Mouse (Mus musculus) testis, adult 2 months (tissue): ENCODE measurements around the gene Ceacam1. TPM values are rescaled to one million over a fixed set of nuclear protein-coding genes. Genes with fewer than 3 reads are reported as not detected.

Experiments used
- H3K27ac ChIP-seq: fragments of 200-500 bp; 2 replicates; pipeline ENCODE4 v1.5.1; 2012; ENCODE audit warnings: low read depth, low read length; ENCODE audit not compliant: control insufficient read depth, insufficient read depth
- H3K27me3 ChIP-seq: fragments of 200-500 bp; 2 replicates; pipeline ENCODE4 v1.6.1; 2012; ENCODE audit warnings: mild to moderate bottlenecking, low read length, moderate library complexity; ENCODE audit not compliant: control insufficient read depth, insufficient read depth
- H3K36me3 ChIP-seq: fragments of 200-500 bp; 2 replicates; pipeline ENCODE4 v1.6.1; 2012; ENCODE audit warnings: mild to moderate bottlenecking, low read length; ENCODE audit not compliant: control insufficient read depth, insufficient read depth
- H3K4me1 ChIP-seq: fragments of 200-500 bp; 2 replicates; pipeline ENCODE4 v1.6.1; 2012; ENCODE audit warnings: low read length; ENCODE audit not compliant: control insufficient read depth, insufficient read depth
- H3K4me3 ChIP-seq: fragments of 200-500 bp; 2 replicates; pipeline ENCODE4 v1.5.1; 2012; ENCODE audit warnings: low read depth, mild to moderate bottlenecking, low read length, moderate library complexity, mixed read lengths; ENCODE audit not compliant: control insufficient read depth
- CTCF ChIP-seq: fragments of 200-500 bp; IDR thresholded peaks from 2 replicates; pipeline ENCODE4 v1.5.1; 2012; ENCODE audit warnings: low read depth, mild to moderate bottlenecking, inconsistent platforms, low read length, moderate library complexity; ENCODE audit not compliant: control insufficient read depth, insufficient read depth, insufficient replicate concordance
- POLR2A ChIP-seq: fragments of 200-500 bp; IDR thresholded peaks from 2 replicates; pipeline ENCODE4 v1.6.1; 2012; ENCODE audit warnings: low read depth, mild to moderate bottlenecking, inconsistent platforms, low read length, moderate library complexity; ENCODE audit not compliant: control insufficient read depth
- polyA plus RNA-seq: library from polyadenylated mRNA; depleted of rRNA; stranded (reverse); fragments of >200 nt; gene quantifications from 2 replicates; pipeline ENCODE4 v1.2.3, GENCODE M21; 2012

The Ceacam1 gene
- polyA plus RNA-seq, 1 experiment: 0.75 TPM

DNA sequence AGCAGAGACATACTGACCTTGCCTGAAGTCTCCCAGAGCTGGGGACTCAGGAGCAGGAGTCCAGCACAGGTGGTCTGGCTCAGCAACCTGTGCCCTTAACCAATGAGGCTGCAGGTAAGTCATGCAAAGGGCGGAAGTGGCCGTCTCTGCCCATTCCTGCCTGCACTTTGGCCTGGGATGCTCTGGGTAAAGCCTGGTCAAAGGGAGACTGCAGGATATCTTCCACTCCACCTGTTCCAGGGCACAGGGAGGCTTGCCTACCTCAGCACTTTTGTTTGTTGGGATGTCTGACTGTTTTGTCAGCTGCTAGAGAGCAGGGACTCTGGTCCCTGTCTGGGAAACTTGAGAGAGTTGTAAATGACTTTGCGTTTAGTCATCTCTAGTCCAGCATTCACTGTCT, 25.3 kb downstream of the Ceacam1 start:
- H3K4me3 ChIP-seq: no peak overlapping the region
- H3K27me3 ChIP-seq: no peaks in the 10 kb centered on the region
- H3K36me3 ChIP-seq: no peaks in the 10 kb centered on the region
- no peaks in the 10 kb centered on the region for H3K4me1 ChIP-seq
- H3K27ac ChIP-seq: no peak overlapping the region
- TF ChIP-seq CTCF: no peak
- TF ChIP-seq POLR2A: no peak

DNA sequence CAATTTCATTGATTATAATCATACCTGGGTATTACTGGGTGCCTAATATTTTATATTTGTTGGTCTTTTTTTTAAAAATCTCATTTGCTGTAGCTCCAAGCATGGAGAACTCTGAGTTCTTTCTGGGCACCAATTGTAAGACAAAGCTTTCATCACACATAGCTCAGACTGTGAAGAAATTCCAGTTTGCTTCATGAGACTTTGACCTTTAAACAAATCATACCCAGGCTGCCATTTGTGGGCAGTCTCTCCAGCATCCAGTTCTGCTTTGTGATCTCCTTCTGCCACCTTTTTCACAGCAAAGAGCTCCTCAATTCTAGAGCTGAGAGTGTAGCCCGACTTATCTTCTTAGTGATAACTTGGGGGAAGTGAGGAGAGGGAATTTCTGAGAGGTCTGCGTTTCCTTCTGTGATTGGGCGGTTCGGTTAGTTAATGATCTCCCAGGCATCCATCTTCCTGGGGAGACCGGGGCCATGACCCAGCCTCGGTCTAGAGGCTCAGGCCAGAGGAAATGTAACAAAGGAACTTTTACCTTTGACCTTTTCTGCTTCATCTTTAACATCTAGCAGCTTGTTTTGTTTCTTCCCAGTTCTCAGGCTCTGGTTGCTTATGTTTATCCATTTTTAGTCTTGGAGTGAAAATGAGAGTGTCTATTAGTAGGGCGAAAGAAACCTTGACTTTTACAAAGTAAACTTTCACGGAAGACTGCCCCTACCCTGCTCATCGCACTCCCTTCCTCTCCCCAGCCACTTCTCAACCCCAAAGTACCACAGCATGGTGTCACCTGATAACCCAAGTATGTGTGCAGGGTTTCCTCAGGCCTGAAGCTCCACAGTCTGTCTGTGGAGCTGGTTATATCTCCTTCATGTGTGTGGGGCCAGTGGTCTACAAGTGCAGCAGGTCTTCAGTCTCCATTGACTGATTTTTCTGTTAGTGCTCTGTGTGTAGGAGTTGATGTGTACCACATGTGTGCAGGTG, 27.2 kb downstream of the Ceacam1 start:
- no peaks in the 10 kb centered on the region for H3K27me3 ChIP-seq
- no peak overlapping the region for H3K4me3 ChIP-seq
- TF ChIP-seq POLR2A (no peak), CTCF (no peak)
- H3K36me3 ChIP-seq: no peaks in the 10 kb centered on the region
- H3K4me1 ChIP-seq: no peaks in the 10 kb centered on the region
- no peak overlapping the region for H3K27ac ChIP-seq

DNA sequence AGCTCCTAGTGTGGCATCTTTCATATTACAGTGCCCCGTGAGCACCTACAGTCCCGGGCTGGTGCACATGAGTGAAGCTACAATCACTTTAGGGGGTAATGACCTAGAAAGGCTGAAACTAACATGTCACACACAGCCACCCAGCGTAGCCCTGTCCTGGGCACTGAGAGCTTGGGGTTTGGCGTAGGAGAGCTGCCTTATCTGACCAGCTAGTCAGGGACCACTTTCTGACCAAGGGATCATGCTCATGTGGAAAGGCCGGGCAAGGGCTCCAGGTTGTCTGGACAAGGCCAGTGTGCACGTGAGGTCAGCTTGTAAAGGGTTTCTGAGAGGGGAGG, 36.6 kb downstream of the Ceacam1 start:
- TF ChIP-seq POLR2A: no peak
- no peak overlapping the region for H3K27ac ChIP-seq
- H3K36me3 ChIP-seq: no peaks in the 10 kb centered on the region; the same call in 1 of the 2 replicates
- H3K27me3 ChIP-seq: no peaks in the 10 kb centered on the region
- no peak overlapping the region for H3K4me3 ChIP-seq
- H3K4me1 ChIP-seq: no peaks in the 10 kb centered on the region

DNA sequence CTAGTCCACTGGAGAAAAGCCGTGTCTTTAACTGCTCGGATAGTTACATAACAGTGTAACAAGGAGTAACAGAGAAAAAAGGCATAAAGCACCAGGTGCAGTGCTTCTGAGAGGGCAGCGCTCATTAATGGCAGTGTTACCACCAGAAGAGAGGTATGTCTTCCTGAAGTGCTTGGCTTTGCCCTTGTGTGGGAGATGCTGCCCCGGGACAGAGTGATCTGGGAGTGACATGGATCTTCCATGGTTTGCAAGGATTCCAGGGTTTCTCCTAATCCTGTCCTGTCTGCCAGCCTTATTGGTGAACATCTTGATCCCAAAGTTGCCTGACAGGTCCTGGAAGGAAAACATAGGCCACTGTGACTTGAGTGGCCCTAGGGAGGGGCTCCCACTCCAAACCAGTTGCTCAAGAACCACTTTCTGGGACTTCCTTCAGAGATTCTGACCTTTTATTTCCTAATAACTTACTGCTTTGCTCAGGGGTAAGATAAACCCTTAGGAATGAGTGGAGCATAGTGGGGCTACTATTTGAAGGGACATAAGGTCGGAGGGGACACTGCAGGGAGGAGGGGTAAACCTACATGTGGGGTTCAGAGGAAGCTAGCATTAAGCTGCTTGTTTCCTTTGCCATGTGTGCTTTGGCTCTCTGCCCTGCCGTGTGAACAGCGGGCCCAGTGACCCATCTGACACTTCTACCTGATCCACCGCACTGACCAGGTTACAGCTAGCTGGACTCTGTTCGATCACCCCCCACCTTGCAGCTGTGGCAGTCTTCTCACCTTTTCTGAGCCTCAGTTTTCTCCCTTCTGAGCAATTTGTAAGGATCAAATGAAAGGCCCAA, 37.2 kb downstream of the Ceacam1 start:
- H3K4me1 ChIP-seq: no peaks in the 10 kb centered on the region
- no peaks in the 10 kb centered on the region; the same call in 1 of the 2 replicates for H3K36me3 ChIP-seq
- H3K4me3 ChIP-seq: no peak overlapping the region
- no peak overlapping the region for H3K27ac ChIP-seq
- TF ChIP-seq CTCF (no peak), POLR2A (no peak)
- no peaks in the 10 kb centered on the region for H3K27me3 ChIP-seq

DNA sequence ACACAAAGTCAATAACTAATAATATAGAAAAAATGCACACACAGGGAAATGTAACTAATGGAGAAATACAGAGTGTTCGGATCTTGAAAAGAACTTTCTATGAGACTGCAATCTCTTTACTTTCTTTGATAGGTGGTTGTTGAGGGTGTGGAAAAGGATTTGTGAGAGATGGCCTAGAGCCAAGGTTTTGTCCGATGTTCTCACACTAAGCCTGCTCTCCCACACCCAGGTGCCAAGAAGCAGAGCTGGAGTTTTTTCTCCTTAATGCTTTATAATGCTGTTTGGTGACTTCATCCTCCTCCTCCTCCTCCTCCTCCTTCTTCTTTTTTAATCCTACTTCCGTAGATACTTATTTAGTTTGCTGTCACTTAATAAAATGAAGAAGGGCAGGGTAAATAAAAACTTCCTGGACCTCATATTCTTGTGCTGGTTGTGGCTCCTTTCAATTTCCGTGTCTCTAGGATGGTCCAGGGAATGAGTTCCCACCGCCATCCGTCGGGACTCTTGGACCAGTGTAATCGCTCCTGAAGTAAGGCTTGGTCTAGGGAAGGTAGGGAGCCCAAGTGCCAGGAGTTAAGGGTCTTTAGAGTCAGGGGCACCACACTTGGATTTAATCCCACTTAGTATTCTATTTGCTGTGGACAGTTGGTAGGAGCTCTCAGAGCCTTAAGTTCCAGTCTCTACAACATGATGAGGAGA, 38.1 kb downstream of the Ceacam1 start:
- no peak for TF ChIP-seq CTCF
- no peak overlapping the region for H3K27ac ChIP-seq

DNA sequence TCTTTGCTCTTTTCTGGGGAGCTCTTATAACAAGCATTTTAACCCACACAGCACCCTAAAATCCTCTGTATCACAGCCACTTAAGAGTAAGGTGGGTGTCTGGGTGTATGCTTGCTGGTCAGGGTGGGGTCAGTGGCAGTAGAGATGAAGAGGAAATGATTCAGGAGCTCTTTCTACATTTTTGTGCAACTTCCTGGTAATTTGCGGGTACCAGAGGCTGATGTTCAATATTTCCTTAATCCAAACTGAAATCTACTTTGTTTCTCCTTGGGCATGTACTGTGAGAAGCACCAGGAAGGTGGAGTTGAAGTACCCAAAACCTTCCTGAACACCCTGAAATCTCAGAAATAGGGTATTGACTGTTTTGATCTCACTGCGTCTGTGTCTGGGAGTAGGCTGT, 40.7 kb downstream of the Ceacam1 start:
- Histone ChIP-seq H3K27ac (no peak overlapping the region), H3K36me3 (no peaks in the 10 kb centered on the region; the same call in 1 of the 2 replicates), H3K4me3 (no peak overlapping the region), H3K4me1 (no peaks in the 10 kb centered on the region), H3K27me3 (no peaks in the 10 kb centered on the region)
- TF ChIP-seq CTCF (no peak), POLR2A (no peak)

More for the DNA sequence above, 38.1 kb downstream of the Ceacam1 start:
- no peak overlapping the region for H3K4me3 ChIP-seq
- no peaks in the 10 kb centered on the region for H3K27me3 ChIP-seq
- H3K36me3 ChIP-seq: no peaks in the 10 kb centered on the region; the same call in 1 of the 2 replicates
- H3K4me1 ChIP-seq: no peaks in the 10 kb centered on the region

DNA sequence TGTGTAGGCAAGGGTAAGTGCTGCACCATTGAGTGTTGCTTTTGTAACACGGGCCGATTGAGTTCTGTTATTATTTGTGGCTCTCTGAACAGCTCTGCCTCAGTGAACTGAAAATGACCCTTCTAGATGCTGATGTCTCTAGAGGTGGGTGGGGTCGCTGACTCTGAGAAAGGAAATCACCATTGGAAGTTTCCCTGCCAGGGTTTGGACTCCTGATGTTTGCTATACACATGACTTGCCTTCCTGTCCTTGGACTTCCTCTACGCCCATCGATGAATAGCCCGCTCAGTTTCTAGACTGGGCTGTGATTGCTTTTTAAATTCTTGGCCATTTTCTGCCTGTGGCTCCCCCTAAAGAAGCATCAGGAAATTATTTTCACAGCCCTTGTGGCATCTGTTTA, 41.2 kb downstream of the Ceacam1 start:
- Histone ChIP-seq H3K4me3 (no peak overlapping the region), H3K36me3 (no peaks in the 10 kb centered on the region; the same call in 1 of the 2 replicates), H3K27ac (no peak overlapping the region), H3K4me1 (no peaks in the 10 kb centered on the region), H3K27me3 (no peaks in the 10 kb centered on the region)
- TF ChIP-seq CTCF (no peak), POLR2A (no peak)
